Mouse (Mus musculus) cerebellum, postnatal 10 days (tissue): Measurements from ENCODE around the gene Bmp8a.

Source experiments
- DNase-seq, 2 experiments: peaks; one replicate each; pipeline ENCODE4 v3.0.0; 2021; ENCODE audit warnings: mixed read lengths in 2 of 2

The Bmp8a gene

DNA sequence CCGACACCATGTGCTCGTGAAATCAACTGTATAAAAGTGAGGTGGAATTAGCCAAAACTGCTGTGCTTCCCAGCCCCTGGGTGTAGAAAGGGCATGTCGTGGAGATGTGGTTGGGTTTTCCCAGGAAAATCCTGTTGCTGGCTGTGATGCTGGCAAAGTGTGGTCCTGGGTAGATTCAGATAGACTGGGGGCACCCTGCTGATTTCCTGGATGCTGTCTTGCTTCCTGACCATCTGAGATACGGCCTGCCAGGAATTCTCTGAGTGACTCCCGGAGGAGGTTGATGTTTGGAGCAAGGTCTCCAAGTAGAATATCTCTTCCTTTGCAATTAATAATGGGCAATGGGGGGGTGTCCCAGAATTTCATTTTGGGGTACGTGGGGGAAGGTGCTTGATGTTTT lies 14.1 kb downstream of the Bmp8a start:
- peak; percentile 68 to 73 for DNase-seq

DNA sequence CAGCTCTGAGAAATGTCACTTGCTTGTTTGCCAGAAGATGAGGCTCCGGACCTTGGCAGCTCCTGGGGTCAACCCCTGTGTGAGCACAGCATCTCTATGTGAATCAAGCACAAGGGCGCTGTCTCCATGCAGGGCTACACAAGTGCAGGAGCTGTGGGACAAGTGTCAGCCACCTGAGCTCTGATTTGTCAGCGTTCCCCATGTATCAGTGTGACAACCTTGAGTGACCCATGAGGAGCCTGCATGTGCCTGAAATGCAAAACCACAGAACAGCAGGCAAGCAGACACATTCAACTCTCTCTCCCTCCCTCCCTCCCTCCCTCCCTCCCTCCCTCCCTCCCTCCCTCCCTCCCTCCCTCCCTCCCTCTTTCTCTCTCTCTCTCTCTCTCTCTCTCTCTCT lies 15.4 kb downstream of the Bmp8a start:
- DNase-seq: no peak

DNA sequence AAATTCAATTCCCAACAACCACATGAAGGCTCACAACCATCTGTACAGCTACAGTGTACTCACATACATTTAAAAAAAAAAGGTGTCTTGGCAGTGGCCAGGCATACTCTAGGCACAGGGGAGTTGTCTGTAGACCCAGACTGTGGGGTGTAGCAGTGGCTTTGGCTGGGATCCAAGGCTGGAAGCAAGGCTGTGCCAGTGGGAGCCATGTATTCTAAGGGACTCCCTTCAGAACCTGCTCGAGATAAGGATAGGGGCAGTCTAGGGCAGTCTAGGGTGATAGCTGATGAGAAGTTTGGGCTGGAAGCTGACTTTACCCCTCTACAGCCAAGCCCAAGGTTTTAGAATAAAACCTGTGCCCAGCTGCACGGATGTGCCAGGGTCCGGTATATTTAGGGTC lies 17.0 kb downstream of the Bmp8a start:
- DNase-seq: peak; percentile 34 to 37

DNA sequence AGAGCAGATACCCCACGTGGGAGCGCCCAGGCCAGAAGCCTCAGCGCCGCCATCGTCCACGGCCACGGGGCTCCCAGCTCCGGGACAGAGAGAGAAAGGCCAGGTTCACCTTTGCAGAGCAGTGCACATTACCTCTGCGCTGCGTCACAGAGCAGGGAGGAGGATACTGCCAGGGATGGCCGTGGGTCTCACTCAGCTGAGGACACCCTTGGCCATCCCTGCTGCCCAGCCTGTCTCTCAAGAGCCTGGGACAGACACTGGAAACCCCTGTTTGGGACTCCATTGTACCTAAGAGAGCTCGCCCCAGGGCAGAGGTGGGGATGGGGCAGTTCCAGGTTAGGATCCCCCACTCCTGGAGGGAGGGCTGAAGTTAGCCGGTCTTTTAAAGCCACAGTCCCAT lies 19.5 kb downstream of the Bmp8a start, which contains the start of gene Oxct2a:
Gene Oxct2a, minus strand, starts transcription at position 101 of the 400 bp plus-strand sequence.
- peak in 1 of 2 experiments; percentile 18 for DNase-seq

DNA sequence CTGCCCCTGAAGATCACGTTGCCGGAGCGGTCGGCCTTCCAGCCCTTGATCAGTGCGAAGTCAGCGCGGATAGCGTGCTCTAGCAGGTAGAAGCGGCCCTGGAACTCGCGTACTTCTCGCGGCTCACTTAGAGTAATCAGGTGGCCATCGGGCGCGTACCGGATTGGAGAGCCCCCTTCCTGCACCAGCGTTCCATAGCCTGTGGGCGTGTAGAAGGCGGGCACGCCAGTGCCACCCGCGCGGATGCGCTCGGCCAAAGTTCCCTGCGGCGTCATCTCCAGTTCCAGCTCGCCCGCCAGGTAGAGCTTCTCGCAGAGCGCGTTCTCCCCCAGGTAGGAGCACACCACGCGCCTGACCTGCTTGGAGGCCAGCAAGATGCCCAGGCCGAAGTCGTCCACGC lies 20.1 kb downstream of the Bmp8a start:
- DNase-seq: peak in 1 of 2 experiments; percentile 28

DNA sequence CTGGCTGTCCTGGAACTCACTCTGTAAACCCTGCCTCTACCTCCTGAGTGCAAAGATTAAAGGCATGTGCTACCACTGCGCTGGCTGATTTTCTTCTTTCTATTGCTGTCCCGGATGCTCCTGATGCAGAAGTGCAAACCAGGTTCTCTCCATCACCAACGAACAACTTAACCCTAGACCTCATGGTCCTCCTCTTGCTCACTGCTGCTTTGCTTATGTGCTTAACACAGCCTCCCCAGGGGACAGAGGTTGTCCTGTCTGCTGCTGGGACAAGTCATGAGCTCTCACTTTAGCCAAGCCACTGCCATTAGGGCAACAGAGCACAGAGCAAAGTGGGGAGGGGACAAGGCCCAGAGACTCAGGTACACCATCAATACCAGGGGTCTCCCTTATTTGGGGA lies 28.6 kb downstream of the Bmp8a start:
- DNase-seq: no peak

DNA sequence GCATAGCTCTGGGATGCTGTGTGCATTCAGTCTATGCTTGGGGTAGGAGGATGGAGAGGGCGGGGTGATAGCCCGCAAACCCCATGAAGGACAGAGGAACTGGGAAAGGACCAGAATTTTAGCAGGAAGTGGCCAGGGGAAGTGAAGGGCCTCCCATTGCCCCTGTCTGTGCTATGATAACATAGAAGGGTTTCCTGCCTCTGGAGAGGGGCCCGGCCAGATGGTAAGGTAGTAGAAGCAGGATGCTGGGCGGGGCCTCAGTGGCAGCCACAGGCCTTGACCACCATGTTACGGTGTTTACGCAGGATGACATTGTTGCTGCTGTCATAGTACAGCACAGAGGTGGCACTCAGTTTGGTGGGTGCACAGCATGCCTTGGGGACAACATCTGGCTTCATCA lies 30.0 kb downstream of the Bmp8a start:
- no peak for DNase-seq

DNA sequence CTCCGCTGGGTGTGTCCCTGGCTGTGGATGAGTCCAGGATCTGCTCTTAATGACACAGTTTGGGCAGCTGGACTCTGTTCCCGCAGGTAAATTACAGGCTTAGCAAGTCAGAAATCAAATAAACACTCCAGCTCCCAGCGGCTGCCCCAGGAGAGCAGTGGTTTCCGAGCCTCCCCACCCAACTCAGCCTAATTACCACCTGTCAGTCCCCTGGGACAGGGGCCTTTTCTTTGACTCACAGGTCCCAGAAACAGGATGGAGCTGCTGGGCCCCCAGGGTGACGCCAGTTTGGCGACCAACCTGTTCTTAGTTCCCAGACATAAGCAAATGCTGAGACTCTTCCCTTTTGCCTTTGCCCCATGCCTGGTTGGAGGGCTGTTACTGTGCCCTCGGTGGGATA lies 31.2 kb downstream of the Bmp8a start:
- DNase-seq: no peak

DNA sequence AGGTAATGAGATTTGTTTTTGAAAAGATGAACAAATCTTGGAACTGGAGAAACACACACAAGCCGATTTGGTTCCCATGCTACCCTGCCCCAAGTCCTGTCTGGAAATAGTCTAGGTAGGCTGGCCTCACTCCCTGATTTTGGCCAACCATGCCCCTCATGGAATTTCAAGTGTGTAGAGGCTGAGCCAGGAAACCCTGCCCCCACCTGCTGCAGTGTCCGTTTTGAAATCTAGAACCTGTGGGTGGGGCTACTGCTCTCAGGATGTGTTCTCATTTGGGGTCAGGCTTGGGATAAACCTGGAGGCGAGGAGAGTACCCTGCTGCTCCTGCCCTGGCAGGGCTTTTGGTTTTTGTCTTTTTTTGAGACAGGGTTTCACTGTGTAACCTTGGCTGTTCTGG lies 34.8 kb downstream of the Bmp8a start:
- DNase-seq: no peak

DNA sequence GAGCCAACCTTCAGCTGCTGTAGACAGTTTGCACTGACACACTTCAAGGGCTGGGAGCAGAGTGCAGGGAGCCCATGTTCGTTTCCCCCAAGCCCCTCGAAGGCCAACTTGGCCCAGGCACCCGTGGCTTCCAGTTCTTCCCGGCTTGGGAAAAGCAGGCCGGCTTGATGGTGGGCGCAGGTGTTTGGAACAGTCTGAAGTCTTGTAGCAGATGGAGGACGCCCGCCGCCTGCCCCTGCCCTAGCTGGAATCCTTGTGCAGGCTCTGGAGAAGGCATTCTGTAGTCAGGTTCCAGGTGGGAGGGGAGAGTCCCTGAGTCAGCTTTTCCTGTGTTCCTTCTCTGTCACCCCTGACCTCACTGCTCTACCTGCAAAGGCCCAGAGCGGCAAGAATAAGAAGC lies 36.1 kb downstream of the Bmp8a start:
- DNase-seq: peak; percentile 74 to 88

DNA sequence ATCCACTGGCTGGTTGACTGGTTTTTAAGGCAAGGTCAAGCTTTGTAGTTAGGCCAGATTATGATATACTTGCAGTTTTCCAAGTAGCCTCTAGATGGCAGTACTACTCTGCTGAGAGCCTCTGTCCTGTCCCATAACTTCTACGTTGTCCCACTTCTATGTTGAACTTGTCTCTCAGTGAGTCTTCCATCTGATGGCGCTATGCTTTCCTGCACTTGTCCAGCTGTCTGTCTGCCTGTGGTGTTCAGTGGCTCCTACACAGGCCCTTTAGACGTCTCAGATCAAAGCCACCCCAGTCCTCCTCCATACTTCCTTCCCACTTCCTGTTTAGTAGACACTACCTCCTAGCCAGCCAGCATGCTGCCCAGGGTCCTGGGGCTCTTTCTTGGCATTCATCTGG lies 37.3 kb downstream of the Bmp8a start:
- peak; percentile 55 to 75 for DNase-seq

DNA sequence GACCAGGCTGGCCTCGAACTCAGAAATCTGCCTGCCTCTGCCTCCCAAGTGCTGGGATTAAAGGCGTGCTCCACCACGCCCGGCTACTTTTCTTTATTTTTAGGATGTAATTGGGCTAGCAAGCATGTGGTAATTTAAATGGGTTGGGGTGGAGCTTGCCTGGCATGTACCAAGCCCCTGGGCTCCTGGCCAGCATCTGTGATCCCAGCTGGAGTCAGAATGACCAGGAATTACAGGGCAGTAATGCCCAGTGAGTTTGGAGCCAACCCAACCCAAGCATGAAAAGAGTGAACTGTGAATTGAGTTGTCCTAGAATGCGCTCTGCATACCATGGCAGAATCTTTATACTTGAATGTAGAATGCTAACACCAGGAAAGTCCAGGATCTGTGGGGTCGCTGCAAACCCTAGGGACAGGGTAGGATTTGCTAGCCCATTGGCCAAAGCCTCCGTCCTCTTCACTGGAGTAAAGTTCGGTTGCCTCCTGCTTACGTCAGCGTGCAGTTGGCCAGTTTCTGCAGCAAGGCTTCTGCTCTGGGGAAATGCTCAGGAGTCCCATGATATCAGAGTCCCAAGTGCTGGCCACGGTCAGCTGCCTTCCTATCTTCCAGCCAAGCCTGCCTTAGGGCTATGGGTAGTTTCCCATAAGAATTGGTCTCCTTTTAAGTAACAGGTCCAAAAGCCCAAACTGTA lies 43.9 kb downstream of the Bmp8a start:
- DNase-seq: peak; percentile 84 to 89

DNA sequence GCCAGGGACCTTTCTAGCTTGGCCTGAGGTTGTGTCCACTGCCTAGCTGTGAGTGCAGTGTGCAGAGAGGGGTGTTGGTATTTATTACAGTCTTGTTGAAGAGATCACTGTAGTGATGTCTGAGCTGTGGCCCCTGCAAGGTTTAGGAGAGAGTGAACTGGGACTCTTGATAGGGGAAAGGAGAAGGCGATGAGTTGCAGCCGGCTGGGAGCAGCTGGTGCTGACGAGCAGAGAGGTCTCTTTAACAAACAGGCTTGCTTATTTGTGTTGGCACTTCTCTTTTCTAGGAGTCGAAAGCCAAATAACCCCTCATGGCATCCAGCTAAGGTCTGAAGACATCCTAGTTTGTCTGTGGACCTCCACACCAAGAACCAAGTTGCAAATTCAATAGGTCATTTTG lies 44.8 kb downstream of the Bmp8a start:
- DNase-seq: no peak

DNA sequence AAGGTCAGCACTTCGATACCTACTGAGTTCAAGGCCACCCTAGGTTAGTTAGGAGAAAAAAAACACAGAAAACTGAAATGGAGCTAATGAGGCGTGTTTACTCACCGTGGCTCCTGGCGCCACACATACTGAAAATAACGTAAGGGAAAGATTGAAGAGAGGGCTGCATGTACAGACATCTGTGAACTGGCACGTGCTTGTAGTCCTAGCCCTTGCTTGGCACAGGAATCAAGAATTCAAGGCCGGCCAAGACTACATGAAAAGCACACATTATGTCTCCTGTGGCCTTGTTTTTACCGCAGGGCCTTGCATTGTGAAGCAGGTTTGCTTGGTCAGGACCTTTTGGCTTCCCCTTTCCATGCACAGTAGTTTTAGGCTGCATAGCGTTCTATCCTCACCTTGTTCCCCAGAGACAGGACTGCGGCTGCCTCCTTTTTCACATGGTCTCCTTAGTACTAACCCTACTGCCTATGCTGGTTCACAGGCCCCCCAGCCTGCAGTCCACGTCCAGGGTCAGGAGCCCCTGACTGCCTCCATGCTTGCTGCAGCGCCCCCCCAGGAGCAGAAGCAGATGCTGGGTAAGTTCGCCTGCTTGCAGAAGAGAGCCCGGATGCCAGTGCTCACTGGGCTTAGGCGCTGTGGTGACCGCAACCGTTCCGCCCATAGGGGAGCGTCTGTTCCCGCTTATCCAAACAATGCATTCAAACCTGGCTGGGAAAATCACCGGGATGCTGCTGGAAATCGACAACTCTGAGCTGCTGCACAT lies 45.7 kb downstream of the Bmp8a start:
- DNase-seq: no peak

DNA sequence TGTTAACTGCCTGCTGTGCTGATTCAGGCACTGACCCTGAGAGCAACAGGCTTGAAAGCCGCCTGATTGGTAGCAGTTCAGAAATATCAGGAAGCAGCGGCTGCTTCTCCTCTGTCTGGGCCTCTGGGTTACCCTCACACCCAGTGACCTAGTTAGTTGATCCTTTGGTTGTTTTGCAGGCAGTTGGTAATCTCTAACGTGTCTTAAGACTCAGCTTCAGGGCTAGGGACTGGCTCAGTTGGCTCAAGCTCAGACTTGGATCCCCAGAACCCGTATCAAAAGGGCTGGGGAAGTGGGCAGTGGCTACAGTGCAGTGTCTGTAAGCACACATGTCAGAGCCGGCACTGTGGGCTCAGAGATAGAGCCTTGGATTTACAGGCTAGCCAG lies 46.9 kb downstream of the Bmp8a start:
- no peak for DNase-seq

DNA sequence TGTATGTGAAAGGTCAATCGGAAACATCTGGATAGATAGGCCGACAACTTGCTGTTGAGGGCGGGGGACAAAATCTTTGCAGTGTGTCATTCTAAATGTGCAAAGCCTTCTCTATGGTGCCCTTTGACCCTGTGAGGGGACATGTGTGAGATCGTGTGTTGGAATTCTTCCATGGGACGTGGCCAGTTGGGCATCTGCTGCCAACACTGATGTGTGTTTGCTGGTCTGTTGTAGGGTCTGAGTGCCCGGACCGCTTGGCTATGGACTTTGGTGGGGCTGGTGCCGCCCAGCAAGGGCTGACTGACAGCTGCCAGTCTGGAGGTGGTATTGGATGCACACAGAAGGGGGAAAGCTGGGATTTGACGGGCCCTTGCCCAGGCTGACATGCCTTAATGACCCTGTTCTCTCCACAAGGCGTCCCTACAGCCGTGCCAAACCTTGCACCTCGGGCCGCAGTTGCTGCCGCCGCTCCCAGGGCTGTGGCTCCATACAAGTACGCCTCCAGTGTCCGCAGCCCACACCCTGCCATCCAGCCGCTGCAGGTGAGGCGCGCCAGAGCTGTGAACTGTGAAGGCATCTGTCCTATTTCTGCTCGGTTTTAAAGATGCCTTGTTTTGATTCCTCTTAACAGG lies 47.4 kb downstream of the Bmp8a start:
- DNase-seq: peak in 1 of 2 experiments; percentile 42

DNA sequence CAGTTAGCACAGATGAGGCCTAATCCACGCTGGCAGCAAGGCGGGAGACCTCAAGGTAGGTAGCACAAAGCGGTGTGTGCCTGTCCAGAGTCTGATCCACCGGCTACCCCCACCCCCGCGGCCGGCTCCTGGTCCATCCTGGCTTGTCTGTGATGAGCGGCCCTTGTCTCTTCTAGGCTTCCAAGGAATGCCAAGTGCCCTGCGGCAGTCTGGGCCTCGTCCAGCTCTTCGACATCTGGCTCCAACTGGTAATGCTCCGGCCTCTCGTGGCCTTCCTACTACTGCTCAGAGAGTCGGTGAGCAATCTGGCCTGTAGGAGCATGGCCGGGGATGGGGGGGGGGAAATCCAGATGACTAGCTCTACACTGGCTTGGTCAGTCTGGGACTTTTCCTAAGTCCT lies 48.0 kb downstream of the Bmp8a start:
- peak; percentile 46 to 63 for DNase-seq

DNA sequence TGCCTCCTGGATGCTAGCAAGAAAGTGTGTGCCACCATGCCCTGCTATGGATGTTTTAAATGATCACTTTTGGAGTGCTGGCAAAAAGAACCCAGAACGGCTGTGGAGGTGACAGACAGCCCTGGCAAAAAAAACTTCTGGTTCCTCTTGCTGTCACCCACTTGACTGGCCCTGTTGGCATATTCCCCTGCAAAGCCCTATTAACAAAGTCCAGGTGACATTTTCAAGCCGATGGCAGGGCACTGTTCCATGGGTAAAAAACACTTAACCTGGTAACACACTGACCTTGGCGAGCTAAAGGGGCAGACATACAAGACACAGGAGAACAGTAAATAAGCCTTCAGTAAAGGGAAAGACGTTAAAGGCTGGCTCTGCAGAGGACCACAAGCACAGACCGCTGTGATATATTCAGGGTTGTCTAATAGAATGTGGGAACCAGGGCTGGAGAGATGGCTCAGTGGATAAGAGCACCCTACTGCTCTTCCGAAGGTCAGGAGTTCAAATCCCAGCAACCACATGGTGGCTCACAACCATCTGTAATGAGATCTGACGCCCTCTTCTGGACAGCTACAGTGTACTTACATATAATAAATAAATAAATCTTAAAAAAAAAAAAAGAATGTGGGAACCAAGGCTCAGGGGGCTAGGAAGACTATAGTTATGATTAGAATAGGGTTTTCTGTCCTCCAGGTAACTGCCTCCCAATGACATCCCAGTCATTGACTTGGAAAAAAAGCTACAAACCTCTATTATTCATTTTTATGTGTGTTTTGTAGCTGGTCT lies 49.2 kb downstream of the Bmp8a start:
- no peak for DNase-seq

DNA sequence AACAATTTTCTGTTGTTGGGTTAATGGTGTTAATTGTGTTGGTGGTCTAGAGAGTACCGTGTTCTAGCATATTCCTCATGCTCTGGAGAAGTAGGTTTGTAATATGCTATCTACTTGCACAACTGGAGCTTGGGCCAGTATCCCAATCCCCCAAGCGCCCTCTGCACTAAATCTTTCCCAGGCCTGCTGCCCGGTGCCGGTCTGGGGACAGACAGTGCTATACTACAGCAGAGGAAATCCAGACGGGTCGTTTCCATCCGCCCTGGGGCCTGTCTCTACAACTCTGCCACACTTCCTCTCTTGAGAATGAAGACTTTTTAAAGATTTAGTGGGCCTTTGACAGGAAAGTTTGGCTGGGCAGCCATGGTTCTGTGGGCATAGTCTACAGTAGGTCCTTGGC lies 50.1 kb downstream of the Bmp8a start:
- DNase-seq: no peak

DNA sequence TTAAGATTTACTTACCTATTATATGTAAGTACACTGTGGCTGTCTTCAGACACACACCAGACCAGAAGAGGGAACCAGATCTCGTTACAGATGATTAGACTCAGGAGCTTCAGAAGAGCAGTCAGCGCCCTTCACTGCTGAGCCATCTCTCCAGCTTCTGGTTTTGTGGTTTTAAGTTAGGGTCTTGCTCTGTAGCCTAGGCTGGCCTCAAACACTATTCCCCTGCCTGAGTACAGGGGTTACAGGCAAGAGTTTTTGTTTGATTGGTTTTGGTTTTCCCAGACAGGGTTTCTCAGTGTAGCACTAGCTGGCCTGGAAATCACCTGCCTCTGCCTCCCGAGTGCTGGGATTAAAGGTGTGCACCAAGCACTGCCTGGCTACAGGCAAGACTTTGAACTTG lies 50.7 kb downstream of the Bmp8a start:
- DNase-seq: no peak

DNA sequence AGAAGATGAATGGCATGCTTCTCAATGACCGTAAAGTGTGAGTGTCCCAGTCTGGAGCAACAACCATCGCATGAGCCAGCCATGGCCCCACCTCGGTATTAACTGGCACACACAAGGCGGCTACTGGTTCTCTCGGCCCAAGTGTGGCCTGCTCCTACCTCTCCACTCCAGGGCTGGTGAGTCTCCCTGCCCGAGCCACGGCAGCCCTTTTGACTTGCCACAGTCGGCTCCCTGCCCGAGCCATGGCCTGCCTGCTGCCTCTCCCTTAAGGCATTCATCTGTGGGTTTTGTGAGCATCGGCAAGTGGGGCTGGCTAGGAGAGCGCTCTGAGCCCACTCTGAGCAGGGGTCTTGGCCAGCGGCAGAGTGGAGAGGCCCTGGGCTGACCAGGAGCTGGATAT lies 54.0 kb downstream of the Bmp8a start:
- DNase-seq: no peak

DNA sequence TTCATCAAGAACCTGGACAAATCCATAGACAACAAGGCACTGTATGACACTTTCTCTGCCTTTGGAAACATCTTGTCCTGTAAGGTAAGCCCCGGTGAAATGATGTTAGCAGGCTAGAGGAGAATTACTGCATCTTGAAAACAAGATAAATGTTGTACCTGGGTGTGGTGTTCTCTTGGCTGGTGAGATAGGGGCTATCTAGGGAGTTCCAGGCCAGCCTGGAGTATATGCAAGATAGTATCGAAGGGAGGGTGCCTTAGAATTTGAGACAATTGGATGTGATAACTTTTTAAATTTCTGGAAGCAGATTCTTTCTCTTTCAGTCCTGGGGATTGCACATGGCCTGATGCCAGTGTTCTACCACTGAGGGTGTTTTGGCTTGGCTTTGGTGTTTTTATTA lies 56.3 kb downstream of the Bmp8a start:
- DNase-seq: no peak
